Mouse (Mus musculus): ENCODE measurements around the gene Larp1b. TPM values are rescaled to one million over a fixed set of nuclear protein-coding genes. Genes with fewer than 3 reads are reported as not detected.

Larp1b gene
- polyA plus RNA-seq, 1 experiment from 2014 or later: 2.8 TPM

DNA sequence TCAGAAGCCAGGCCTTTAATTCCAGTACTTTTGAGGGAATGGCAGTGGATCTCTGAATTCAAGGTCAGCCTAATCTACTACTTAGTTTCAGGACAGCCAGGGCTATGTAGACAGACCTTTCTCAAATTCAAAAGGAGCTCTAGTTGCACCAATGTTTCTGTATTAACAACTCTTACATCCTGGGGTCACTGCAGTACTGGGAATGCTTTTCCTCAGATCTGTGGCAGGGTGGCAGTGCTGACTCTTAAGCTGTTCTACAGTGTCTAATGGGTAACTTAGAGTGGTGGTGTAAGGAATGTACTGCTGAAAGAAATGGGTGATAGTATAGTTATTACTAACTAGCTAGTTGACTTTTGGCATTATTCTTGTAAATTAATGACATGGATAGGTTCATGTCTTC lies 3.0 kb downstream of the Larp1b start:
- Histone ChIP-seq H3K9me3 (ENCODE audit: control insufficient read depth, low read length) (no peaks in the 10 kb centered on the region), H3K27ac (ENCODE audit: low read depth, low read length) (no peak overlapping the region), H3K36me3 (ENCODE audit: control insufficient read depth, insufficient read depth, low read length) (no peaks in the 10 kb centered on the region), H3K4me3 (ENCODE audit: low read depth, low read length) (no peak overlapping the region), H3K27me3 (ENCODE audit: control insufficient read depth, insufficient read depth, low read length) (peaks cover 9% of the 10 kb centered on the region; the same call in 1 of the 2 replicates), H3K4me1 (replicated peaks; ENCODE audit: control insufficient read depth, insufficient read depth, low read length) (no peaks in the 10 kb centered on the region), H3K4me2 (ENCODE audit: low read depth, low read length, severe bottlenecking) (no peak overlapping the region), H3K9ac (ENCODE audit: low read length) (no peak overlapping the region)
- ATAC-seq (replicated peaks; ENCODE audit: low FRiP score): no peak
- no peak for DNase-seq (ENCODE audit: low spot score)

- H3K27me3 ChIP-seq (ENCODE audit: control insufficient read depth, insufficient read depth, low read length): 0 out of 2 replicates have a peak, but pooled peaks cover 2% of the 10 kb centered on the region
- no peak overlapping the region for H3K4me2 ChIP-seq (ENCODE audit: low read depth, low read length, severe bottlenecking)
- H3K4me1 ChIP-seq (replicated peaks; ENCODE audit: control insufficient read depth, insufficient read depth, low read length): no peaks in the 10 kb centered on the region
- H3K36me3 ChIP-seq (ENCODE audit: control insufficient read depth, insufficient read depth, low read length): no peaks in the 10 kb centered on the region
- DNase-seq (ENCODE audit: low spot score): no peak
- no peak overlapping the region for H3K27ac ChIP-seq (ENCODE audit: low read depth, low read length)
- no peaks in the 10 kb centered on the region for H3K9me3 ChIP-seq (ENCODE audit: control insufficient read depth, low read length)
- WGBS: 87% methylated on average over 1 of the region's 1 CpGs
- H3K9ac ChIP-seq (ENCODE audit: low read length): no peak overlapping the region
- H3K4me3 ChIP-seq (ENCODE audit: low read depth, low read length): no peak overlapping the region
- ATAC-seq (replicated peaks; ENCODE audit: low FRiP score): no peak
Measured at GRCm38 (mm10) chr3:40954792-40955191, 5.2 kb downstream of the Larp1b start.

GRCm38 (mm10) chr3:40958831-40959230 lies 9.2 kb downstream of the Larp1b start:
- ATAC-seq (replicated peaks; ENCODE audit: low FRiP score) (no peak), DNase-seq (ENCODE audit: low spot score) (no peak)
- Histone ChIP-seq H3K4me2 (ENCODE audit: low read depth, low read length, severe bottlenecking) (no peak overlapping the region), H3K27ac (ENCODE audit: low read depth, low read length) (no peak overlapping the region), H3K36me3 (ENCODE audit: control insufficient read depth, insufficient read depth, low read length) (no peaks in the 10 kb centered on the region), H3K4me1 (replicated peaks; ENCODE audit: control insufficient read depth, insufficient read depth, low read length) (no peaks in the 10 kb centered on the region), H3K9ac (ENCODE audit: low read length) (no peak overlapping the region), H3K4me3 (ENCODE audit: low read depth, low read length) (no peak overlapping the region), H3K27me3 (ENCODE audit: control insufficient read depth, insufficient read depth, low read length) (no peaks in the 10 kb centered on the region), H3K9me3 (ENCODE audit: control insufficient read depth, low read length) (no peaks in the 10 kb centered on the region)

DNA sequence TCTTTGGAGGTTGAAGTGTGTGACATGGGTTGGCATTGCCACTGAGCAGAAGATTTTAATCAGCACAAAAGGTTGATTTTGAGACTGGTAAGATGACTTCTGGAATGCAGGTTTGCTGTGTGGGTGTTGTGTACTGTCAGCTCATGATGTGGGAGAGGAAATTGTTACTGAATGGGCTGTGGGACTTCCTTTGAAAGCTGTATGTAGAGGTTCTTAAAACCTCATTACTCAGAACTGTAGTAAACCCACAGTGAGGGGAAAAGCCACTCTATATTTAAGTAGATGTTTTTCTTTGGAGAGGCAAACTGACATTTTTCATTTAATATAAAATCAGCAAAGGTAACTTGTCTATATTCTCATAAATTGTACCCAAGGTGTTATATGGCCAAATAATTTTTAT lies 31.1 kb downstream of the Larp1b start:
- Histone ChIP-seq H3K4me2 (ENCODE audit: low read depth, low read length, severe bottlenecking) (no peak overlapping the region), H3K27me3 (ENCODE audit: control insufficient read depth, insufficient read depth, low read length) (no peaks in the 10 kb centered on the region), H3K4me1 (replicated peaks; ENCODE audit: control insufficient read depth, insufficient read depth, low read length) (no peaks in the 10 kb centered on the region), H3K4me3 (ENCODE audit: low read depth, low read length) (no peak overlapping the region), H3K9me3 (ENCODE audit: control insufficient read depth, low read length) (no peaks in the 10 kb centered on the region), H3K27ac (ENCODE audit: low read depth, low read length) (no peak overlapping the region), H3K36me3 (ENCODE audit: control insufficient read depth, insufficient read depth, low read length) (no peaks in the 10 kb centered on the region), H3K9ac (ENCODE audit: low read length) (no peak overlapping the region)
- no peak for DNase-seq (ENCODE audit: low spot score)
- ATAC-seq (replicated peaks; ENCODE audit: low FRiP score): no peak

DNA sequence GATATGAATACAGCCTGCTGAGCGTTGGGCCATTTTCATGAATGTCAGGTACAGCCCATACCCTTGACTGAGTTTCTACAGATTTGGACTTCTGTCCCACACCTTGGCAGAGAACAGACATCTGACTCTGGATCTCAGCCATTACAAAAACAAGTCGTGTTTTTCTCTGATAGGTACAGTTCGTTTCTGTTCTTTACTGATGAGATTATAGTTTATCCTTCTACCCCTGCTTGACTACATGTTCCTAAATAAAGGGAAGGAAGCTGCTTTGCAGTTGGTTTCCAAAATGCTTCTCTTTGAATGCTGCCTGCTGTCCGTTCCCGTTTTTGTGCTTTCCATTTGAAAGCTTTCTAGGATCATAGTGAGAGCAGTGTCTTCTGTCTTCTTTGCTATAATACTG lies 37.9 kb downstream of the Larp1b start:
- H3K27me3 ChIP-seq (ENCODE audit: control insufficient read depth, insufficient read depth, low read length): no peaks in the 10 kb centered on the region
- DNase-seq (ENCODE audit: low spot score) (no peak), ATAC-seq (replicated peaks; ENCODE audit: low FRiP score) (no peak)
- H3K27ac ChIP-seq (ENCODE audit: low read depth, low read length): no peak overlapping the region
- 84% methylated on average over 5 of the region's 5 CpGs for WGBS
- no peaks in the 10 kb centered on the region for H3K4me1 ChIP-seq (replicated peaks; ENCODE audit: control insufficient read depth, insufficient read depth, low read length)
- no peaks in the 10 kb centered on the region for H3K36me3 ChIP-seq (ENCODE audit: control insufficient read depth, insufficient read depth, low read length)
- H3K9me3 ChIP-seq (ENCODE audit: control insufficient read depth, low read length): no peaks in the 10 kb centered on the region
- H3K4me2 ChIP-seq (ENCODE audit: low read depth, low read length, severe bottlenecking): no peak overlapping the region
- no peak overlapping the region for H3K9ac ChIP-seq (ENCODE audit: low read length)
- H3K4me3 ChIP-seq (ENCODE audit: low read depth, low read length): no peak overlapping the region

- Histone ChIP-seq H3K9ac (ENCODE audit: low read length) (no peak overlapping the region), H3K36me3 (ENCODE audit: control insufficient read depth, insufficient read depth, low read length) (no peaks in the 10 kb centered on the region), H3K4me3 (ENCODE audit: low read depth, low read length) (no peak overlapping the region), H3K27ac (ENCODE audit: low read depth, low read length) (no peak overlapping the region), H3K27me3 (ENCODE audit: control insufficient read depth, insufficient read depth, low read length) (no peaks in the 10 kb centered on the region), H3K4me1 (replicated peaks; ENCODE audit: control insufficient read depth, insufficient read depth, low read length) (no peaks in the 10 kb centered on the region), H3K4me2 (ENCODE audit: low read depth, low read length, severe bottlenecking) (no peak overlapping the region), H3K9me3 (ENCODE audit: control insufficient read depth, low read length) (no peaks in the 10 kb centered on the region)
- ATAC-seq (replicated peaks; ENCODE audit: low FRiP score) (0 out of 2 replicates have a peak, but pooled peaks have one; percentile 42), DNase-seq (ENCODE audit: low spot score) (no peak)
- 78% methylated on average over 2 of the region's 2 CpGs for WGBS
Measured at GRCm38 (mm10) chr3:40988722-40989121, 39.1 kb downstream of the Larp1b start.

- 78% methylated on average over 3 of the region's 3 CpGs for WGBS
- Histone ChIP-seq H3K36me3 (ENCODE audit: control insufficient read depth, insufficient read depth, low read length) (no peaks in the 10 kb centered on the region), H3K9me3 (ENCODE audit: control insufficient read depth, low read length) (no peaks in the 10 kb centered on the region), H3K4me3 (ENCODE audit: low read depth, low read length) (no peak overlapping the region), H3K27me3 (ENCODE audit: control insufficient read depth, insufficient read depth, low read length) (no peaks in the 10 kb centered on the region), H3K4me2 (ENCODE audit: low read depth, low read length, severe bottlenecking) (no peak overlapping the region), H3K4me1 (replicated peaks; ENCODE audit: control insufficient read depth, insufficient read depth, low read length) (no peaks in the 10 kb centered on the region), H3K9ac (ENCODE audit: low read length) (no peak overlapping the region), H3K27ac (ENCODE audit: low read depth, low read length) (no peak overlapping the region)
- ATAC-seq (replicated peaks; ENCODE audit: low FRiP score): no peak
- DNase-seq (ENCODE audit: low spot score): no peak
Measured at GRCm38 (mm10) chr3:40991541-40991940, 41.9 kb downstream of the Larp1b start.

GRCm38 (mm10) chr3:40995161-40995560 lies 45.5 kb downstream of the Larp1b start:
- no peak for DNase-seq (ENCODE audit: low spot score)
- H3K4me3 ChIP-seq (ENCODE audit: low read depth, low read length): no peak overlapping the region
- WGBS: 94% methylated on average over 1 of the region's 1 CpGs

DNA sequence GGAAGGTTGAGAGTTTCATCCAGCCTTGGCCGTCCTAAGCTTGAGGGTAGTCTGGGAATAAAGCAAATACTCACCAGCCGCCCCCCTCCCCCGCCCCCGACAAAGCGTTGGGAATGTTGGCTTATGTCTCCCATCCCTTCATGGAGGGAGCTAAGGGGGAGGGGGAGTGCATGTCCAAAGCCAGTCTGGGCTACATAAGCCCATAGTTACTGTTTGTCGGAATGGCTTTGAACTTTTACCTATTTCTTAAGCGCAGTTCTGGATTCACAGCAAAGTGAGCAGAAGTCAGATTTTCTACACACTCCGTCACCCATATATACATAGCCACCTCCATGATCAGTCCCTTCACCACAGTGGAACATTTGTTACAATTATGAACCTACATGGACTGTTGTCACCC lies 59.7 kb downstream of the Larp1b start:
- Histone ChIP-seq H3K27me3 (ENCODE audit: control insufficient read depth, insufficient read depth, low read length) (no peaks in the 10 kb centered on the region), H3K9ac (ENCODE audit: low read length) (no peak overlapping the region), H3K4me2 (ENCODE audit: low read depth, low read length, severe bottlenecking) (no peak overlapping the region), H3K27ac (ENCODE audit: low read depth, low read length) (no peak overlapping the region), H3K9me3 (ENCODE audit: control insufficient read depth, low read length) (no peaks in the 10 kb centered on the region), H3K36me3 (ENCODE audit: control insufficient read depth, insufficient read depth, low read length) (no peaks in the 10 kb centered on the region), H3K4me3 (ENCODE audit: low read depth, low read length) (no peak overlapping the region), H3K4me1 (replicated peaks; ENCODE audit: control insufficient read depth, insufficient read depth, low read length) (no peaks in the 10 kb centered on the region)
- DNase-seq (ENCODE audit: low spot score): no peak
- WGBS: 85% methylated on average over 8 of the region's 8 CpGs
- no peak for ATAC-seq (replicated peaks; ENCODE audit: low FRiP score)

More at GRCm38 (mm10) chr3:40995161-40995560, 45.5 kb downstream of the Larp1b start:
- no peaks in the 10 kb centered on the region for H3K36me3 ChIP-seq (ENCODE audit: control insufficient read depth, insufficient read depth, low read length)
- H3K4me1 ChIP-seq (replicated peaks; ENCODE audit: control insufficient read depth, insufficient read depth, low read length): no peaks in the 10 kb centered on the region
- H3K27me3 ChIP-seq (ENCODE audit: control insufficient read depth, insufficient read depth, low read length): no peaks in the 10 kb centered on the region
- H3K9ac ChIP-seq (ENCODE audit: low read length): no peak overlapping the region
- H3K27ac ChIP-seq (ENCODE audit: low read depth, low read length): no peak overlapping the region
- no peak for ATAC-seq (replicated peaks; ENCODE audit: low FRiP score)
- no peaks in the 10 kb centered on the region for H3K9me3 ChIP-seq (ENCODE audit: control insufficient read depth, low read length)
- no peak overlapping the region for H3K4me2 ChIP-seq (ENCODE audit: low read depth, low read length, severe bottlenecking)

Measured in forebrain, embryonic 11.5 days (tissue).